ENCODE assay signal across 27 mouse cellular contexts in the genomic region with DNA sequence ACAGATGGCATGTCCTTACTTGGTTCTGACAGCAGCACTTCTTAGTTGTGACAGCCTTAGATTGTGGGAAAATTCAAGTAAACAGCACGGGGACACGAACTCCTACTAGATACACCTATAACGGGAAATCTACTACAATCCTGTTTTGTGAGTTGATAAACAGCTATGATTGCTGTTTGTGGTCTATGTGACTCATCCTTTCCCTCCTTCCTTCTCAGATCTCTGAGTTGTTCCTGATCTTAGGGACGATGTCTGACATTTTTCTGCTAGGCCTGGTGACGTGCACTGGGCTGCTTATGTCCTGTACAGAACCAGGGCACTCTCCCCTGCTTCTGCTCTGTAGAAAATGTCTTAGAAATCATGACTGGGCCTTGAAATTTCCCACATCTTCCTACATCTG. TPM values are rescaled to one million over a fixed set of nuclear protein-coding genes. Genes with fewer than 3 reads are reported as not detected.
"Had no signal": no experiment of that assay in that cellular context is flagged by ENCODE, and none has a peak within 500 bp of the region (broad histone marks: within the 10 kb centered on the region; RNA-seq: fewer than 3 reads in every experiment).

No protein-coding gene starts in this region.

- H3K27ac ChIP-seq: heart, adult 2 months; heart, embryonic 13.5 days; heart, embryonic 15.5 days; hindbrain, embryonic 12.5 days; hindbrain, embryonic 14.5 days; intestine, embryonic 15.5 days; limb, embryonic 12.5 days; limb, embryonic 15.5 days; liver, embryonic 12.5 days; liver, embryonic 14.5 days had no signal

- DNase-seq: gastrocnemius, postnatal 14 days; gastrocnemius, postnatal 36 days; heart, adult 2 months; heart, postnatal 14 days; heart, postnatal 36 days; kidney, adult 18-20 months; kidney, adult 8-10 months; kidney, postnatal 10 days; kidney, postnatal 36 days; layer of hippocampus, adult 9-11 months; layer of hippocampus, postnatal 36 days; left cerebral cortex, postnatal 4 days had no signal

- H3K4me1 ChIP-seq: intestine, embryonic 15.5 days; limb, embryonic 12.5 days; limb, embryonic 15.5 days had no signal

- H3K36me3 ChIP-seq: intestine, embryonic 15.5 days had no signal

- H3K9ac ChIP-seq: heart, embryonic 13.5 days; heart, embryonic 15.5 days; hindbrain, embryonic 12.5 days; hindbrain, embryonic 14.5 days; intestine, embryonic 15.5 days; limb, embryonic 12.5 days; limb, embryonic 15.5 days; liver, embryonic 12.5 days; liver, embryonic 14.5 days had no signal

- H3K4me3 ChIP-seq: heart, adult 2 months; heart, embryonic 13.5 days; heart, embryonic 15.5 days; hindbrain, embryonic 12.5 days; intestine, embryonic 15.5 days; limb, embryonic 12.5 days; limb, embryonic 15.5 days; liver, embryonic 12.5 days had no signal

- H3K9me3 ChIP-seq: heart, embryonic 13.5 days; heart, embryonic 15.5 days; hindbrain, embryonic 12.5 days; intestine, embryonic 15.5 days; limb, embryonic 12.5 days; limb, embryonic 15.5 days; liver, embryonic 12.5 days had no signal

- H3K27me3 ChIP-seq: heart, embryonic 13.5 days; heart, embryonic 15.5 days; hindbrain, embryonic 12.5 days; intestine, embryonic 15.5 days; limb, embryonic 12.5 days; limb, embryonic 15.5 days; liver, embryonic 12.5 days had no signal

- ATAC-seq: hindbrain, embryonic 16.5 days; inflammation-experienced regulatory T-cells, adult 6 months; intestine, embryonic 15.5 days; intestine, postnatal 0 days; liver, embryonic 12.5 days had no signal

- H3K4me2 ChIP-seq: heart, embryonic 11.5 days; heart, embryonic 13.5 days; heart, embryonic 15.5 days; hindbrain, embryonic 12.5 days; hindbrain, embryonic 14.5 days; intestine, embryonic 15.5 days; limb, embryonic 12.5 days; limb, embryonic 15.5 days; liver, embryonic 12.5 days had no signal

RNA-seq across cellular contexts. Expression of gene Mall, which starts 31.9 kb away (rescaled TPM):
- total RNA-seq: hematopoietic stem cell, adult 5-6 weeks; liver, adult 2 months had no signal
- polyA plus RNA-seq: inflammation-experienced regulatory T-cells, adult 6 months; liver, embryonic 12.5 days had no signal
